Mouse (Mus musculus) bone marrow, adult 2 months (tissue): Measurements from ENCODE around the gene Hist1h3d.

ENCODE experiments used
- CTCF ChIP-seq: fragments of 200-500 bp; IDR thresholded peaks from 2 replicates; pipeline ENCODE4 v1.5.1; 2011; ENCODE audit warnings: low read length, control low read depth; ENCODE audit not compliant: control insufficient read depth, insufficient read depth
- POLR2A ChIP-seq: fragments of 200-500 bp; IDR thresholded peaks from 2 replicates; pipeline ENCODE4 v1.6.1; 2011; ENCODE audit warnings: low read depth, mild to moderate bottlenecking, control low read depth, low read length, borderline replicate concordance; ENCODE audit not compliant: control insufficient read depth

- TF ChIP-seq POLR2A (no peak), CTCF (no peak)
These were observed 11.3 kb downstream of the Hist1h3d start for GRCm38 (mm10) chr13:23586940-23587225.
